Comparison of ENCODE assay signal across 13 mouse cellular contexts in genomic region chr11:116937141-116937540, GRCm38 (mm10). TPM values are rescaled to one million over a fixed set of nuclear protein-coding genes. Genes with fewer than 3 reads are reported as not detected.
"Had no signal": no experiment of that assay in that cellular context is flagged by ENCODE, and none has a peak within 500 bp of the region (broad histone marks: within the 10 kb centered on the region; RNA-seq: fewer than 3 reads in every experiment).

No protein-coding gene starts in this region.

- H3K4me3 ChIP-seq: limb, embryonic 15.5 days; liver, embryonic 13.5 days; midbrain, embryonic 13.5 days; myocyte had no signal

- H3K9ac ChIP-seq: limb, embryonic 15.5 days; liver, embryonic 13.5 days; liver, postnatal 0 days; midbrain, embryonic 13.5 days had no signal

- H3K27ac ChIP-seq: kidney, postnatal 0 days; limb, embryonic 15.5 days; liver, embryonic 13.5 days; midbrain, embryonic 13.5 days had no signal

- H3K4me1 ChIP-seq: liver, embryonic 13.5 days had no signal

- H3K9me3 ChIP-seq: limb, embryonic 15.5 days; liver, embryonic 13.5 days; midbrain, embryonic 13.5 days had no signal

- H3K4me2 ChIP-seq: limb, embryonic 15.5 days; liver, embryonic 13.5 days; midbrain, embryonic 13.5 days had no signal

- DNase-seq: kidney, adult 9 months; kidney, postnatal 36 days; layer of hippocampus, adult 9-11 months; layer of hippocampus, postnatal 36 days; liver, embryonic 13.5 days; liver, postnatal 0 days; lung, postnatal 36 days; thymus, adult 2 months; thymus, postnatal 25 days had no signal

- H3K27me3 ChIP-seq: limb, embryonic 15.5 days; midbrain, embryonic 13.5 days had no signal

- H3K36me3 ChIP-seq: limb, embryonic 15.5 days; liver, embryonic 13.5 days had no signal

- ATAC-seq: liver, postnatal 0 days; midbrain, embryonic 13.5 days had no signal

RNA-seq across cellular contexts. Expression of gene Mgat5b, which starts 18.5 kb away (rescaled TPM):
- polyA plus RNA-seq: liver, embryonic 13.5 days; liver, postnatal 0 days; myocyte had no signal
